Mouse (Mus musculus): ENCODE measurements around the gene Dlgap1. TPM values are rescaled to one million over a fixed set of nuclear protein-coding genes. Genes with fewer than 3 reads are reported as not detected.

Gene Dlgap1
- total and polyA plus RNA-seq, 3 experiments, result 0.39 to 1.6 (median 0.52) TPM

DNA sequence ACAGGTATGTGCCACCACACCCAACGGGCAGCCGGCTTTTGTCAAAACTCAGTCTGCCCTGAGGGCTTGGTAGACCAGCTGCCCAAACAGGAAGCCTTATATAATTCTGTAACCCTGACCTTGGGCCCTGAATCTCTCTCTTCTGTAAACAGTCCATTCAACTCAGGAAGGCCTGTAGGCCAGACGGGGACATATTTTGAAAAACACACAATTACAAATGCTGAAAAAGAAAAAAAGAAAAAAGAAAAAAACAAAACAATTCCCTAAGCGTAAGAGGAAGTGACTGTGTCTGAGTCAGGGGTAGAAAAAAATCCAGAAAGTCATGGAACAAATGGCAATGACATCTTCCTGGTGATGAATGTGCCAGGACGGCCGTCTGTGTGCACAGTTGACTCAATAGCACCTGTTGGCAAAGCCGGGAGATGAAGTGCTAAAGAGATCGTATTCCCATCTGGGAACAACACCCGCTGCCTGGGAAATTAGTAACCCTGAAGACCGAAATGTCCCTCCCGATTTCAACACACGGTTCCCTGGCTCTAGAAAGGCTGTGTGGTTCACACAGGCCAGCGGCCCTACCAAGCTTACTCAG is 784.7 kb downstream of the Dlgap1 start:
- H3K27ac ChIP-seq, result peak overlapping the region; percentile 34
- WGBS, result 47% methylated on average over 13 of the region's 13 CpGs
- H3K9ac ChIP-seq (ENCODE audit: low read depth, low read length), result no peak overlapping the region
- no peaks in the 10 kb centered on the region for H3K27me3 ChIP-seq (ENCODE audit: control insufficient read depth, insufficient read depth, low read length)
- DNase-seq, result no peak
- no peaks in the 10 kb centered on the region for H3K79me2 ChIP-seq (replicated peaks; ENCODE audit: control insufficient read depth, insufficient read depth, low read length)
- no peaks in the 10 kb centered on the region for H3K36me3 ChIP-seq (ENCODE audit: control insufficient read depth, insufficient read depth, low read length)
- intact Hi-C loops (cut with DNase I), result loop anchor here (2.0 kb wide), 1 partner anchor 15 kb away; no protein-coding TSS in a partner anchor
- TF ChIP-seq CTCF (IDR thresholded peaks at IDR 0.05), result no peak
- TF ChIP-seq EP300 (IDR thresholded peaks at IDR 0.05; ENCODE audit: insufficient read depth, low read depth, low read length), result no peak
- TF ChIP-seq POLR2A (IDR thresholded peaks at IDR 0.05; ENCODE audit: insufficient read depth, low read depth, low read length), result no peak
- peaks cover 11% of the 10 kb centered on the region for H3K4me1 ChIP-seq (ENCODE audit: control insufficient read depth, insufficient read depth, low read length)
- no peak overlapping the region for H3K4me3 ChIP-seq

DNA sequence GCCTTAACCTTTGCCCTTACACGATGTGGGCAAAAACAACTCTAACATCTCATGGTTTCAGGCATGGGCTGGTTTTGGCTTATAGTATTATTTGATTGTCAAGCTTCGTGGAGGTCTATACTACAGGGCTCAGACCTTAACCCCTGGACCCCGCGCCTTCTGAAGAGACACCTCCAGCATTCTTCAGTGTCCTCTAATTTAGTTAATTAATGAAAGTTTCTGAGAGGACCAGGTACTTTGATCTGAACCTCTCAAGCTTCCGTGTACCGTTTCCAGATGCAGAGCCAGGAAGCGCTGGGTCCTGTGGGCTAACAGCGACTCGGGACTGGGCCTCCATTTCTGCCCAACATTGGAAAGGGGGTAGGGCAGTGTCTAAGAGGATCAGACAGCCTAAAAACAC is 785.2 kb downstream of the Dlgap1 start:
- no peak for DNase-seq
- no peaks in the 10 kb centered on the region for H3K79me2 ChIP-seq (replicated peaks; ENCODE audit: control insufficient read depth, insufficient read depth, low read length)
- intact Hi-C loops (cut with DNase I), result loop anchor here (2.0 kb wide), 1 partner anchor 15 kb away; no protein-coding TSS in a partner anchor
- peaks cover 11% of the 10 kb centered on the region for H3K4me1 ChIP-seq (ENCODE audit: control insufficient read depth, insufficient read depth, low read length)
- peak overlapping the region; percentile 34 for H3K27ac ChIP-seq
- H3K27me3 ChIP-seq (ENCODE audit: control insufficient read depth, insufficient read depth, low read length), result no peaks in the 10 kb centered on the region
- TF ChIP-seq EP300 (IDR thresholded peaks at IDR 0.05; ENCODE audit: insufficient read depth, low read depth, low read length), result no peak
- TF ChIP-seq POLR2A (IDR thresholded peaks at IDR 0.05; ENCODE audit: insufficient read depth, low read depth, low read length), result no peak
- TF ChIP-seq CTCF (IDR thresholded peaks at IDR 0.05), result no peak
- no peak overlapping the region for H3K9ac ChIP-seq (ENCODE audit: low read depth, low read length)
- WGBS, result 85% methylated on average over 9 of the region's 9 CpGs
- H3K36me3 ChIP-seq (ENCODE audit: control insufficient read depth, insufficient read depth, low read length), result no peaks in the 10 kb centered on the region
- H3K4me3 ChIP-seq, result no peak overlapping the region

DNA sequence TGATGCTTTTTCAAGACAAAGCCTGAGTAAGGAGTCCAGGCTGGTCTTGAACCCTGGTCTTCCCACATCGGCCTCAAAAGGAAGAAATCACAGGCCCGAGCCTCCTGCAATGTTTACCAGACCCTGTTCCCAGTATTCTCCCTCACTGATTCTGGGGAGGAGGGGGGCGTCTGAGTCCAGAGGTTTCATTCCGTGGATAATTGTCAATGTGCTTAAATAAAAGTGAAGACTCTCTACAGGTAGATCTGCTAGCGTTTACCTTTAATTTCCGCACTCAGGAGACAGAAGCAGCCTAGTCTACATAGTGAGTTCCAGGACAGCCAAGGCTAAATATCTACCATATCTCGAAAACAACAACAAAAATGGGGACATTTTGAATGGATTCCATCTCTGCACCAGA is 785.8 kb downstream of the Dlgap1 start:
- Histone ChIP-seq H3K27me3 (ENCODE audit: control insufficient read depth, insufficient read depth, low read length) (no peaks in the 10 kb centered on the region), H3K9ac (ENCODE audit: low read depth, low read length) (no peak overlapping the region), H3K4me3 (no peak overlapping the region), H3K36me3 (ENCODE audit: control insufficient read depth, insufficient read depth, low read length) (no peaks in the 10 kb centered on the region), H3K79me2 (replicated peaks; ENCODE audit: control insufficient read depth, insufficient read depth, low read length) (no peaks in the 10 kb centered on the region), H3K4me1 (ENCODE audit: control insufficient read depth, insufficient read depth, low read length) (peaks cover 11% of the 10 kb centered on the region), H3K27ac (peak overlapping the region; percentile 96; the same call in 1 of the 2 replicates)
- intact Hi-C loops (cut with DNase I), result loop anchor here (1.0 to 2.0 kb wide), 2 partner anchors 16 to 214 kb away; no protein-coding TSS in a partner anchor
- TF ChIP-seq EP300 (IDR thresholded peaks at IDR 0.05; ENCODE audit: insufficient read depth, low read depth, low read length), result no peak
- no peak for TF ChIP-seq CTCF (IDR thresholded peaks at IDR 0.05)
- TF ChIP-seq POLR2A (IDR thresholded peaks at IDR 0.05; ENCODE audit: insufficient read depth, low read depth, low read length), result no peak
- WGBS, result 55% methylated on average over 7 of the region's 7 CpGs
- no peak for DNase-seq

DNA sequence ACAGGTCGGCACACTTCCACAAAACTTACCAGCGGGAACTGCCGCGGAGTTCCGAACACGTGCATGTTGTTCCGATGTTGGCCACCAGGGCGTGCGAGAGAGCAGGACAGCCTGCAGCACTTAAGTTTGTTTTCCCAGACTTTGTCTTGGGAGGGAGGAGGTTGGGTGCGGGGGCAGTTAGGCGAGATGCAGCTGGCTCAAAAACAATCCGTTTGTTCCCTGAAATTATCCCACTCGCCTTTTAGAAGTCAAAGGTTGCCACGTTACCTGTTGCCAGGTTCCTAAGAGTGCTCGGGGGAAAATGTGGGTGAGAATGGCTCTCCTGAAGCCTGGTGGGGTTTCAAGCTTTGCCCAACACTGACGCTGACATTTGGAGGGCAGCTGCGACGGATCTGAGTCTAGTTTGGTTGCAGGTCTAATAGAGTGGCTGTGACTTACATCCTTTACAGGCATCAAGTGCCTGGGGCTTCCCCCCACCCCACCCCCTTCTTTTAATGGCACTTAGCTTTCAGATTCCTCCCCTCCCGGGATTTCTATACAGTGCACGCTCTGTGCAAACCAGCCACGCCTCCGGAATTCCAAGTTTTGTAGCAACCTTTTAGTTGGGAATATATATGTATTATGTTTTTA is 786.3 kb downstream of the Dlgap1 start:
- DNase-seq, result peak; percentile 88 to 96
- H3K27me3 ChIP-seq (ENCODE audit: control insufficient read depth, insufficient read depth, low read length), result no peaks in the 10 kb centered on the region
- 0% methylated on average over 22 of the region's 22 CpGs for WGBS
- intact Hi-C loops (cut with DNase I), result loop anchor here (1.0 to 2.0 kb wide), 2 partner anchors 16 to 213 kb away; no protein-coding TSS in a partner anchor
- H3K9ac ChIP-seq (ENCODE audit: low read depth, low read length), result peak overlapping the region; percentile 66
- TF ChIP-seq POLR2A (IDR thresholded peaks at IDR 0.05; ENCODE audit: insufficient read depth, low read depth, low read length) (peak; percentile 85), CTCF (IDR thresholded peaks at IDR 0.05) (peak; percentile 99), EP300 (IDR thresholded peaks at IDR 0.05; ENCODE audit: insufficient read depth, low read depth, low read length) (peak; percentile 92)
- peak overlapping the region; percentile 96 for H3K27ac ChIP-seq
- no peaks in the 10 kb centered on the region for H3K36me3 ChIP-seq (ENCODE audit: control insufficient read depth, insufficient read depth, low read length)
- peaks cover 11% of the 10 kb centered on the region for H3K4me1 ChIP-seq (ENCODE audit: control insufficient read depth, insufficient read depth, low read length)
- no peaks in the 10 kb centered on the region for H3K79me2 ChIP-seq (replicated peaks; ENCODE audit: control insufficient read depth, insufficient read depth, low read length)
- peak overlapping the region; percentile 56 for H3K4me3 ChIP-seq

DNA sequence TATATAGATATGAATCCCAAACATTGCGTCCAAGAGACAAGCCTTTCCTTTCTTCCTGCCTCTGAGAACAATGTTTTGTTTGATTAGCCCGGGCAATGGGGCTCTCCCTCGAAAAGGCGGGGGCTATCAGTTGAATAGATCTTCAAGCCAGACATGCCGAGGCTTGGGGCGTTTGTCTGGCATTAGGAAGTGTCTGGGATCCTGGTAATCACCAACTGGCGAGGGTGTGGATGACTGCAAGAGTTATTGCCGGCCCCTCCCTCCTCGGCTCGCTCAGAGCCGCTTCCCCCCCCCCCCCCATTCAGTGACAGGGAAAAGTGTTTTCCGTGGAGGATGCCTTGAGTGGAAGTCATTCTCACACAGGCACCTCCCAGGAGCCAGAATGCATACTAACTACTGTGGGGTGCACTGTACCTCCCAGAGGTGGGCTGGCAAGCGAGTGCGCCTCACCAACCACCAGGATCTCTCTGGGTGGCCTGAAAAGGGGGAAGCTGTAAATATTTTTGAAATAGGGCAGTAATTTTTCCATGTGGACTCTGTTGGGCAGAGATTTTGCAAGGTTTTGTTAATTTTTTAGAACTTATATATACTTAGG is 786.9 kb downstream of the Dlgap1 start:
- Histone ChIP-seq H3K27ac (peak overlapping the region; percentile 96), H3K4me3 (peak overlapping the region; percentile 56), H3K27me3 (ENCODE audit: control insufficient read depth, insufficient read depth, low read length) (no peaks in the 10 kb centered on the region), H3K79me2 (replicated peaks; ENCODE audit: control insufficient read depth, insufficient read depth, low read length) (no peaks in the 10 kb centered on the region), H3K9ac (ENCODE audit: low read depth, low read length) (peak overlapping the region; percentile 45; the same call in 1 of the 2 replicates), H3K36me3 (ENCODE audit: control insufficient read depth, insufficient read depth, low read length) (no peaks in the 10 kb centered on the region), H3K4me1 (ENCODE audit: control insufficient read depth, insufficient read depth, low read length) (peaks cover 9% of the 10 kb centered on the region)
- TF ChIP-seq POLR2A (IDR thresholded peaks at IDR 0.05; ENCODE audit: insufficient read depth, low read depth, low read length) (no peak), CTCF (IDR thresholded peaks at IDR 0.05) (no peak), EP300 (IDR thresholded peaks at IDR 0.05; ENCODE audit: insufficient read depth, low read depth, low read length) (no peak)
- 8% methylated on average over 12 of the region's 14 CpGs for WGBS
- intact Hi-C loops (cut with DNase I), result loop anchor here (1.0 to 2.0 kb wide), 2 partner anchors 17 to 213 kb away; no protein-coding TSS in a partner anchor
- peak; percentile 35 to 51 for DNase-seq

Measured in heart, adult 2 months (tissue).